Mouse (Mus musculus) gastrocnemius, adult 18-20 months (tissue): ENCODE measurements around the gene Brca1. TPM values are rescaled to one million over a fixed set of nuclear protein-coding genes. Genes with fewer than 3 reads are reported as not detected.
"Not testable (repeated sequence)": the region's sequence is repeated elsewhere in the genome, so short reads cannot be mapped to it uniquely, and the experiment has no call there.

Experiments
- DNase-seq: peaks from one replicate; pipeline ENCODE4 v3.0.0; 2021; ENCODE audit warnings: low spot score
- total RNA-seq, 2 experiments: library from RNA; stranded (reverse); gene quantifications; 2 replicates each; pipeline ENCODE4 v1.2.3; 2021

Brca1 gene
- total RNA-seq, 2 experiments from 2014 or later = 0.34 TPM; not detected in 1

DNA sequence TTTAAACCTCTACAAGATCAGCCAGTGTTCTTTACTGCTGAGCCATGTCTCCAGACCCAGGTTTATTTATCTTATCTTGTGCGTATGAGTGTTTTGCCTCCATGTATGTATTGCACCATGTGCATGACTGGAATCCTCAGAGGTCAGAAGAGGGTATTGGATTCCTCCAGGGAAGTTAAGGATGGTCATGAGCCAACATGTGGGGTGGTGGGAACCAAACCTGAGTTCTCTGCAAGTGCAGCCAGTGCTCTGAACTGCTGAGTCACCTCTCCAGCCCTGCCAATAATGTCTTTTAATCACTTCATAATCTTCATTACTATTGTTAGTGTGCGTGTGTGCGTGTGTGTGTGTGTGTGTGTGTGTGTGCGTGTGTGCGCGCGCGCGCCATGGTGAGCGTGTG is 100.2 kb downstream of the Brca1 start:
- no peak for DNase-seq

DNA sequence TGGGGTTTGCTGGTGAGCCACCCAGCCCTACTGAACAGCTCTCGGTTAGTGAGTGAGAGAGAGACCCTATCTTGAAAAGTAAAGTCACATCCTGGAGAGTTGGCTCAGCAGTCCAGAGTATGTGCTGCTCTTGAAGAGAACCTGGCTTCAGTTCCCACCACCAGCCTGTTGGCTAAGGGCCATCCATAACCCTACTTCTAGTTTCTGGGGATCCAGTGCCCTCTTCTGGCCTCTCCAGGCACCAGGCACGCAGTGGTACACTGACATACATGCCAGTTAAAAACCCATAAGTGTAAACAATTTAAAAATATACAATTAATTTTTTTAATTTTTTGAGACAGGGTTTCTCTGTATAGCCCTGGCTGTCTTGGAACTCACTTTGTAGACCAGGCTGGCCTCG is 101.4 kb downstream of the Brca1 start:
- DNase-seq = no peak

GRCm38 (mm10) chr11:101449596-101449995 is 102.2 kb downstream of the Brca1 start:
- DNase-seq = not testable (repeated sequence)

- no peak for DNase-seq
Measured at GRCm38 (mm10) chr11:101448899-101449298, 102.9 kb downstream of the Brca1 start.

GRCm38 (mm10) chr11:101448274-101448746 is 103.4 kb downstream of the Brca1 start, which contains the start of gene Ifi35:
Ifi35 (plus strand) TSS chr11:101448407.
- DNase-seq = peak; percentile 85

DNA sequence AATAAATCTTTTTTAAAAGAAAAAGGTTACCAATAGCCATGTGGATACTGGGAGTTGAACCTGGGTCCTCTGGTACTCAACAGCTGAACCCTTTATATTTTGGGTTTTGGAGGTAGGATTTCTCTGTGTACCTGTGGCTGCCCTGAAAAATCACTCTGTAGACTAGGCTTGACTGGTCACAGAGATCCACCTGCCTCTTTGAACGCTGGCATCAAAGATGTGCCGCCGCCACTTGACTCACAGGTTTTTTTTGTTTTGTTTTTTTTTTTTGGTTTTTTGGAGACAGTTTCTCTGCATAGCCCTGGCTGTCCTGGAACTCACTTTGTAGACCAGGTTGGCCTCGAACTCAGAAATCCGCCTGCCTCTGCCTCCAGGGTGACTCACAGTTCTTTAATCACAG is 104.0 kb downstream of the Brca1 start:
- no peak for DNase-seq

DNA sequence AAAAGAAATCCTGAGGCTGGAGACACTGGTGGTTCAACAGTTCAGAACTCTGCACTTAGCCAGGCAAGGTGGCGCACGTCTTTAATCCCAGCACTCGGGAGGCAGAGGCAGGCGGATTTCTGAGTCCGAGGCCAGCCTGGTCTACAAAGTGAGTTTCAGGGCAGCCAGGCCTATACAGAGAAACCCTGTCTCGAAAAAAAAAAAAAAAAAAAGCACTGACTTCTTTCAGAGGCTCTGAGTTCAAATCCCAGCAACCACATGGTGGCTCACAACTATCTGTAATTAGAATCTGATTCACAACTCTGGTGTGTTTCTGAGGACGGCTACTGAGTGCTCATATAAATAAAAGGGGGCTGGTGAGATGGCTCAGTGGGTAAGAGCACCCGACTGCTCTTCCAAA is 104.9 kb downstream of the Brca1 start:
- DNase-seq = not testable (repeated sequence)

- DNase-seq = no peak
Measured at GRCm38 (mm10) chr11:101446319-101446718, 105.4 kb downstream of the Brca1 start.

DNA sequence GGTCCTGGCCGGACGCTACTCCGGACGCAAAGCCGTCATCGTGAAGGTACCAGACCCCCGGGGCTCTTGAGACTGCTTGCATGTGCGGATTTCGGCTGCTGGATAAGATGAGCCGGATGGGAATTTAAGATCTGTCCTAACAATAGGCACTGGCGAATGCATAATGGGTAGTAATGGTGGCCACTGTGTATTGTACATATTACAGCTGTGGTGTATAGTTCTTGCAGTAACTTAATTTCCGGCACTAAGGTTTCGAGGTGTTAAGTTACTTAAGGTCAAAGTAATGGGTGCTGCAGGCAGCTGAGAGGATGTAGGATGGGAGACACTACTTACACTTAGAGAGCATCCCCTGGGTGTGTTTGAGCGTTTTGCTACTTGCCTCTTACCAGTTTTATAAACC is 109.0 kb downstream of the Brca1 start:
- DNase-seq = no peak

DNA sequence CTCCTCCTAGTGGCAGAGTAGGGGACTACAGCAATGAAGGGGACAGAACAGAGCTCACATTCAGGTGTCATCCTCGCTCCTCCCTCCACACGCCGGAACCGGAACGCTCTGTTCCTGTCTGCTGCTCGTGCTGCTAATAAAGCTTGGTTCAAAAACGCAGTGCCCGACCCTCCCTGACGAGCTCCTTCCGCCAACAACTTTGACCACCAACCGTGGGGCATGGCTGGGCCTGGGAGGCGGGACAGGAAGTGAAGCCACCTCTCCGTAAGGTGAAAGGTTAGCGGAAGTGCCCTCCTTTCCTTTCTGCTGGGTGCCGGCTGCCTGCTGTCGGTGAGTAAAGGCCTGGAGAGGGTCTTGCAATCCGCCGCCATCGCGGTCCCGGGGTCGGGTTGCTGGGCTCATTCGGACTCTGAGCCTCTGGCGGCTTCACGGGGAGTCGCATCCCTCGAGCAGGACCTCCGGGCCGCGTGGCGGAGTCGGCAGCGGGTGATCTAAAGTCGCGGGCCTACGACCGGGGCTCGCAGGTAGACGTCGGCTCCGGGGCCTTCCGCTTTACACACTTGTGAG is 109.5 kb downstream of the Brca1 start, which contains the start of gene Rpl27:
TSS of gene Rpl27 (plus strand) at position 172 of the 567 bp plus-strand sequence.
- peak; percentile 98 for DNase-seq

DNA sequence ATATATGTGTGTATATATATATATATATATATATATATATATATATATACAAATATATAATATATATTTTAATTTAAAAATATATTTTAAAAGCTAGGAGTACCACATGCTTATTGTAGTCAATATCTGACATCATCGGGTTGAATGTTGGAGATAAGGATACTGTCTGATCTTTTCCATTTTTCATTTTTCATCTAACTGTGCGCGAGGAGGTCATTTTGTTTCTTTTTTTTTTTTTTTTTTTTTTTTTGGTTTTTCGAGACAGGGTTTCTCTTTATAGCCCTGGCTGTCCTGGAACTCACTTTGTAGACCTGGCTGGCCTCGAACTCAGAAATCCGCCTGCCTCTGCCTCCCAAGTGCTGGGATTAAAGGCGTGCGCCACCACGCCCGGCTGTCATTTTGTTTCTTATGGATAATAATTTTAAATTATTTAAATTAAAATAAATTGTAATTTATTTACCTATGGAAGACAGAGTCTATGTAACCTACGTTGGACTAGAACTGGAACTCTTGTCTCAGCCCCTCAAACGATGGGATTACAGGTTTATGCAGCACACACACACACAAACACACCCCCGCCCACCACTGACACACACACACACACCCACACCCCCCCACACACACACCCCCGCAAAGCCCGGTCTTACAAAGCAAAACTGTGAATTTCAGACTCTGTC is 110.2 kb downstream of the Brca1 start:
- DNase-seq = not testable (repeated sequence)

Other genes with a start within 250 kb of the Brca1 start
- gene Becn1, start 249.7 kb downstream of the Brca1 start, total RNA-seq = 10 to 100 TPM; 85.6 to 95.6 TPM
- gene Psme3, start 235.7 kb downstream of the Brca1 start, total RNA-seq = 10 to 100 TPM; 66.4 to 81.3 TPM
- gene Aoc2, start 226.9 kb downstream of the Brca1 start, total RNA-seq = 1 to 10 TPM; 1.0 to 1.1 TPM
- 1 to 10 TPM; 5.3 to 9.6 TPM for gene Aoc3, start 221.3 kb downstream of the Brca1 start, total RNA-seq
- gene G6pc, start 184.4 kb downstream of the Brca1 start, total RNA-seq = not detected
- gene Aarsd1, start 134.3 kb downstream of the Brca1 start, total RNA-seq = 10 to 100 TPM; 22.8 to 25.7 TPM
- 1 to 10 TPM; 5.5 to 6.8 TPM for gene Gm27029, start 127.2 kb downstream of the Brca1 start, total RNA-seq
- gene Rundc1, start 126.9 kb downstream of the Brca1 start, total RNA-seq = 1 to 10 TPM; 7.5 to 7.7 TPM
- 10 to 100 TPM; 74.3 to 82.6 TPM for gene Ptges3l, start 126.6 kb downstream of the Brca1 start, total RNA-seq
- 10 to 100 TPM; 33.9 to 45.4 TPM for gene Rpl27, start 109.7 kb downstream of the Brca1 start, total RNA-seq
- 1 to 10 TPM; 8.6 to 8.7 TPM for gene Ifi35, start 103.5 kb downstream of the Brca1 start, total RNA-seq
- gene Rnd2, start 87.0 kb downstream of the Brca1 start, total RNA-seq = 1 to 10 TPM; 2.5 to 4.2 TPM
- gene Vat1, start 85.7 kb downstream of the Brca1 start, total RNA-seq = 10 to 100 TPM; 10.8 to 16.1 TPM
- gene Nbr1, start 194 bp upstream of the Brca1 start, total RNA-seq = 10 to 100 TPM; 63.0 to 66.2 TPM
- 1 to 10 TPM; 1.5 to 2.4 TPM for gene Tmem106a, start 30.3 kb upstream of the Brca1 start, total RNA-seq
- not detected for gene Gm11634, start 47.3 kb upstream of the Brca1 start, total RNA-seq
- 10 to 100 TPM; 30.1 to 31.5 TPM for gene Rdm1, start 75.2 kb upstream of the Brca1 start, total RNA-seq
- 10 to 100 TPM in 1 of 2 experiments, 1 to 10 TPM in 1; 6.1 to 23.4 TPM for gene Arl4d, start 113.6 kb upstream of the Brca1 start, total RNA-seq
- gene Dhx8, start 181.0 kb upstream of the Brca1 start, total RNA-seq = 10 to 100 TPM; 13.9 to 14.3 TPM
- gene Etv4, start 233.4 kb upstream of the Brca1 start, total RNA-seq = 1 to 10 TPM; 2.4 to 2.5 TPM